Mouse (Mus musculus): ENCODE data around the gene Ascc1. TPM values are rescaled to one million over a fixed set of nuclear protein-coding genes. Genes with fewer than 3 reads are reported as not detected.

The Ascc1 gene
- polyA plus RNA-seq, 1 experiment = 14.2 TPM

DNA sequence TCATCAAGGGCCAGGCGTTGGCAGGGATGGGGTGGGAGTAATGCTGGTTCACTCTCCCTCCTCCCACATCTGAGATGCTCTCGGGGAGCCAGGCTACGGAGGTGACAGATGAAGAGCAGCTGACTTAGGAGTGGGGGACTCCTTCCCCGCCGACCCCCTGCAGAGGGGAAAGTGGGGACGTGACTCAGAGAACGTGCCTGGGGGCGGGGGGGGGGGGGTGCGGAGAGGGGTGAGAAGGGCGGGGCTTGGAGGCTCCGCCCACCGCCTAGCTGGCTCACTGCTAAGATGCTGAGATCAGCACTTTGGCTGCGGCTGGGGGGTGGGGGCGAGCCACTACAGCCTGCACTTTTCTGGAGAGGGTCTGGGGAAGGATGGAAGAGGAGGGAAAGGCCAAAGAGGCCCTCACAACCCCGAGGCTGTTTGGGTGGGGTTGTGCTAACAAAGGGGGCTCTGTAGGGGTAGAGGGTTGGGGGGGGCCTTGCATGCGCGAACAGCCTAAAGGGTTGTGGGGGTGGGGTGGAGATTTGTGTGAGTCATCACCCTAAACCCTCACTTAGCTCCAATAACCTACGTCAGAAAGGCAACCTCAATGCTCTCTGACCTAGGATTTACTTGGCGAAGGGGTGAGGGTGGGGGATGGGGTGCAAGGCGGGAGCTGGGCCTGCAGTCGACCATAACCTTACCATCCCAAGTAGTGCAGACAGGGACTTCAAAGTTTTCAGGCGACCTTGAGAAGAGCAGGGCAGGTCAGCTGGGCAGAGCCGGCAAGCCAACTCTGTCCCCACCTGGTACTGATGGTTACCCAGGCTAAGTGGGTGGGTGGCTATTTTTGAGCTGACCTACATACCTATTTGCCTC, 37.9 kb upstream of the Ascc1 start:
- no peak for TF ChIP-seq CTCF (IDR thresholded peaks at IDR 0.05; ENCODE audit: extremely low read depth, insufficient read length, insufficient replicate concordance, low read depth, low read length)
- no peak for TF ChIP-seq POLR2A (IDR thresholded peaks at IDR 0.05; ENCODE audit: low read depth, low read length)
- Histone ChIP-seq H3K27me3 (ENCODE audit: control insufficient read depth, insufficient read depth, low read length) (no peaks in the 10 kb centered on the region), H3K27ac (ENCODE audit: insufficient read depth, low read depth, low read length) (no peak overlapping the region), H3K4me3 (ENCODE audit: low read depth, low read length) (no peak overlapping the region), H3K36me3 (ENCODE audit: control insufficient read depth, insufficient read depth, low read length) (no peaks in the 10 kb centered on the region), H3K4me1 (ENCODE audit: control insufficient read depth, insufficient read depth, insufficient read length, low read length) (no peaks in the 10 kb centered on the region)
- WGBS = 25% methylated on average over 20 of the region's 23 CpGs

GRCm38 (mm10) chr10:59965362-59965695, 37.3 kb upstream of the Ascc1 start:
- 49% methylated on average over 9 of the region's 9 CpGs for WGBS
- no peak overlapping the region for H3K27ac ChIP-seq (ENCODE audit: insufficient read depth, low read depth, low read length)

GRCm38 (mm10) chr10:59965788-59966187, 36.8 kb upstream of the Ascc1 start:
- H3K4me3 ChIP-seq (ENCODE audit: low read depth, low read length) = no peak overlapping the region
- no peak for TF ChIP-seq CTCF (IDR thresholded peaks at IDR 0.05; ENCODE audit: extremely low read depth, insufficient read length, insufficient replicate concordance, low read depth, low read length)
- TF ChIP-seq POLR2A (IDR thresholded peaks at IDR 0.05; ENCODE audit: low read depth, low read length) = no peak
- WGBS = 92% methylated on average over 8 of the region's 8 CpGs
- H3K36me3 ChIP-seq (ENCODE audit: control insufficient read depth, insufficient read depth, low read length) = no peaks in the 10 kb centered on the region
- H3K27me3 ChIP-seq (ENCODE audit: control insufficient read depth, insufficient read depth, low read length) = no peaks in the 10 kb centered on the region
- H3K4me1 ChIP-seq (ENCODE audit: control insufficient read depth, insufficient read depth, insufficient read length, low read length) = peaks cover 5% of the 10 kb centered on the region
- H3K27ac ChIP-seq (ENCODE audit: insufficient read depth, low read depth, low read length) = no peak overlapping the region

More at GRCm38 (mm10) chr10:59965362-59965695, 37.3 kb upstream of the Ascc1 start:
- Histone ChIP-seq H3K4me1 (ENCODE audit: control insufficient read depth, insufficient read depth, insufficient read length, low read length) (peaks cover under 1% of the 10 kb centered on the region; the same call in 1 of the 2 replicates), H3K4me3 (ENCODE audit: low read depth, low read length) (no peak overlapping the region), H3K36me3 (ENCODE audit: control insufficient read depth, insufficient read depth, low read length) (no peaks in the 10 kb centered on the region), H3K27me3 (ENCODE audit: control insufficient read depth, insufficient read depth, low read length) (no peaks in the 10 kb centered on the region)
- TF ChIP-seq CTCF (IDR thresholded peaks at IDR 0.05; ENCODE audit: extremely low read depth, insufficient read length, insufficient replicate concordance, low read depth, low read length) (no peak), POLR2A (IDR thresholded peaks at IDR 0.05; ENCODE audit: low read depth, low read length) (no peak)

- H3K27me3 ChIP-seq (ENCODE audit: control insufficient read depth, insufficient read depth, low read length) = no peaks in the 10 kb centered on the region
- peaks cover 11% of the 10 kb centered on the region for H3K4me1 ChIP-seq (ENCODE audit: control insufficient read depth, insufficient read depth, insufficient read length, low read length)
- H3K27ac ChIP-seq (ENCODE audit: insufficient read depth, low read depth, low read length) = no peak overlapping the region
- TF ChIP-seq POLR2A (IDR thresholded peaks at IDR 0.05; ENCODE audit: low read depth, low read length) (no peak), CTCF (IDR thresholded peaks at IDR 0.05; ENCODE audit: extremely low read depth, insufficient read length, insufficient replicate concordance, low read depth, low read length) (peak; percentile 33; the same call in 1 of the 2 replicates)
- H3K36me3 ChIP-seq (ENCODE audit: control insufficient read depth, insufficient read depth, low read length) = no peaks in the 10 kb centered on the region
- WGBS = 95% methylated on average over 6 of the region's 6 CpGs
- no peak overlapping the region for H3K4me3 ChIP-seq (ENCODE audit: low read depth, low read length)
Measured at GRCm38 (mm10) chr10:59966743-59967142, 35.9 kb upstream of the Ascc1 start.

GRCm38 (mm10) chr10:59967309-59967942, 35.2 kb upstream of the Ascc1 start:
- Histone ChIP-seq H3K4me1 (ENCODE audit: control insufficient read depth, insufficient read depth, insufficient read length, low read length) (peaks cover 18% of the 10 kb centered on the region), H3K27ac (ENCODE audit: insufficient read depth, low read depth, low read length) (no peak overlapping the region), H3K4me3 (ENCODE audit: low read depth, low read length) (no peak overlapping the region), H3K27me3 (ENCODE audit: control insufficient read depth, insufficient read depth, low read length) (no peaks in the 10 kb centered on the region), H3K36me3 (ENCODE audit: control insufficient read depth, insufficient read depth, low read length) (no peaks in the 10 kb centered on the region)
- WGBS = 62% methylated on average over 6 of the region's 6 CpGs
- TF ChIP-seq CTCF (IDR thresholded peaks at IDR 0.05; ENCODE audit: extremely low read depth, insufficient read length, insufficient replicate concordance, low read depth, low read length) (no peak), POLR2A (IDR thresholded peaks at IDR 0.05; ENCODE audit: low read depth, low read length) (no peak)

- 1% methylated on average over 25 of the region's 25 CpGs for WGBS
- peaks cover 39% of the 10 kb centered on the region for H3K4me1 ChIP-seq (ENCODE audit: control insufficient read depth, insufficient read depth, insufficient read length, low read length)
- peak overlapping the region; percentile 92 for H3K27ac ChIP-seq (ENCODE audit: insufficient read depth, low read depth, low read length)
- H3K36me3 ChIP-seq (ENCODE audit: control insufficient read depth, insufficient read depth, low read length) = no peaks in the 10 kb centered on the region
- peak overlapping the region; percentile 64 for H3K4me3 ChIP-seq (ENCODE audit: low read depth, low read length)
- no peaks in the 10 kb centered on the region for H3K27me3 ChIP-seq (ENCODE audit: control insufficient read depth, insufficient read depth, low read length)
- TF ChIP-seq CTCF (IDR thresholded peaks at IDR 0.05; ENCODE audit: extremely low read depth, insufficient read length, insufficient replicate concordance, low read depth, low read length) = no peak
- peak; percentile 57; the same call in 1 of the 2 replicates for TF ChIP-seq POLR2A (IDR thresholded peaks at IDR 0.05; ENCODE audit: low read depth, low read length)
Measured at GRCm38 (mm10) chr10:59969821-59970449, 32.7 kb upstream of the Ascc1 start.
